Mouse (Mus musculus): ENCODE measurements around the gene Catsperz. TPM values are rescaled to one million over a fixed set of nuclear protein-coding genes. Genes with fewer than 3 reads are reported as not detected.
"Not testable (repeated sequence)": the region's sequence is repeated elsewhere in the genome, so short reads cannot be mapped to it uniquely, and the experiment has no call there.

Catsperz gene
- polyA plus RNA-seq, 1 experiment from 2014 or later, result 1.1 TPM

DNA sequence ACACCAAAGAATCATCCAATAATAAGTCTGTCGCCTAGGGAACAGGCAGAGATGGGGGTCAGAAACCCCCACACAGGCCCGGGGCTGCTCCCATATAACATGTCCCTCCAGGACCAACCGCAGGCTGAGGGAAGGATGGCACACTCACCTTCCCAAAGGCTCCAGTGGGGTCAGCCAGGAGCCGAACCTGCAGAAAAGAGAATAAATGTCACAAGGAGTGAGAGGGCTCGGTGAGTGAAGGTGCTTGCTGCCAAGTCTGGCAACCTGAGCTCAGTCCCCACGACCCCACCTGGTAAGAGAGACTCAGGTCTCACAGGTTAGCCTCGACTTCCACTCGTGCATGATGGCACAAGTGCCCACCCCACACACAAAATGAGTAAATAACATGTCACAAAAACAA is 18.1 kb downstream of the Catsperz start:
- H3K36me3 ChIP-seq (ENCODE audit: control insufficient read depth, insufficient read depth, low read length), result peaks cover 42% of the 10 kb centered on the region
- whole genome bisulfite sequencing, result 93% methylated on average over 8 of the region's 8 CpGs
- H3K4me1 ChIP-seq (ENCODE audit: control insufficient read depth, insufficient read depth, low read length), result peaks cover 11% of the 10 kb centered on the region
- ATAC-seq (no peak), DNase-seq (ENCODE audit: low spot score) (no peak)
- H3K27ac ChIP-seq (ENCODE audit: low read depth, low read length), result no peak overlapping the region
- H3K9ac ChIP-seq (ENCODE audit: low read length), result no peak overlapping the region
- no peaks in the 10 kb centered on the region for H3K27me3 ChIP-seq (replicated peaks; ENCODE audit: control insufficient read depth, insufficient read depth, low read length)
- no peak overlapping the region for H3K4me3 ChIP-seq (ENCODE audit: low read depth, low read length)
- H3K4me2 ChIP-seq (ENCODE audit: low read length), result no peak overlapping the region
- no peaks in the 10 kb centered on the region for H3K9me3 ChIP-seq (replicated peaks; ENCODE audit: control insufficient read depth, low read length)

DNA sequence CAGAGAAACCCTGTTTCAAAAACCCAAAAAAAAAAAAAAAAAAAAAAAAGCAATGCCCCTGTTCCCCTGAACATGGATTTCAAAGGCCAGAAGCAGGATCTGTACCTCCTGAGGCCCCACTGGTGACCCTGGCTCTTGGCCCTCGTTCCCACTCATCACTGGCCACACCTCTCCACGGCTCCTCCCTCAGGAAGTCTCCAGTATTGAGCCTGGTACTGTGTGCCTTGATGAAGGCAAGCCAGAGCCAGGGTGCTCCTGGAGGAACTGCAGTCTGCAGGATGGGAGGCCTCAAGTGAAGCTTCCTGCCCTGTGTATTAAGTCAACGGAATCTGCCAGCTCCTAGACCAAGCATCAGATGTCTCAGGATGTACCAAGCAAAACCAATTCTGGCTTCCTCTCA is 19.0 kb downstream of the Catsperz start:
- DNase-seq (ENCODE audit: low spot score) (no peak), ATAC-seq (no peak)
- H3K27me3 ChIP-seq (replicated peaks; ENCODE audit: control insufficient read depth, insufficient read depth, low read length), result no peaks in the 10 kb centered on the region
- H3K4me1 ChIP-seq (ENCODE audit: control insufficient read depth, insufficient read depth, low read length), result peaks cover 11% of the 10 kb centered on the region
- no peak overlapping the region for H3K27ac ChIP-seq (ENCODE audit: low read depth, low read length)
- H3K9ac ChIP-seq (ENCODE audit: low read length), result no peak overlapping the region
- no peaks in the 10 kb centered on the region for H3K9me3 ChIP-seq (replicated peaks; ENCODE audit: control insufficient read depth, low read length)
- no peak overlapping the region for H3K4me2 ChIP-seq (ENCODE audit: low read length)
- H3K36me3 ChIP-seq (ENCODE audit: control insufficient read depth, insufficient read depth, low read length), result peaks cover 33% of the 10 kb centered on the region
- H3K4me3 ChIP-seq (ENCODE audit: low read depth, low read length), result no peak overlapping the region
- 87% methylated on average over 3 of the region's 3 CpGs for WGBS

DNA sequence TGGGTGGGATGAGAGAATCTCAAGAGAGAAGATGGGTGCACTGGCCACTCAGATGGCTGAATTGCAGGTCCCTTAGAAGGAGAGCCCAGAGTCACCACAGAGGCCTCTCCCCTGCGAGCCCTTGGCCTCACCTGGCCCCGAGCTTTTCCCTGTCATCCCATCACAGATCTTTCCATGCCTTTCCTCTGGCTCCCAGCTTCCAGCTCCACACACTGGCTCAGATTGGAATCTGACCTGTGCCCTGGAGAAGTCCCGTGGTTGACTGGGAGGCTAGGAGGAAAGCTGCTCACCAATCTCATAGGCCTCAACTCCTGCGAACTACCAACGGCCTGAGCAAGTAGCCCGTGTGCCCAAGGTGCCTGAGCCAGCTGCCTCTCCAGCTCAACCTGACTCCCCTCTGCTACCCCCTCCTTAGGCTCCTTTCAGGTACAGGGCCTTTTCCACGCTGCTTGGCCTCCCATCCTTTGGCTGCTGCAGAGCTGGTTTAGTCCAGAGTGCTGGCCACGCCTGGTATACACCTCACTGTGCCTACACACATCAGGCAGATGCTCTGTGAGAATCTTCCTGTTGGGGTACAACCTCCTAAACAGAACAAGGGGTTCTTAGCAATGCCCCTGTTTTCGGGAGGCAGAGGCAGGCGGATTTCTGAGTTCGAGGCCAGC is 19.6 kb downstream of the Catsperz start:
- DNase-seq (ENCODE audit: low spot score) (no peak), ATAC-seq (no peak)
- 94% methylated on average over 11 of the region's 11 CpGs for WGBS
- Histone ChIP-seq H3K4me2 (ENCODE audit: low read length) (no peak overlapping the region), H3K9ac (ENCODE audit: low read length) (no peak overlapping the region), H3K27me3 (replicated peaks; ENCODE audit: control insufficient read depth, insufficient read depth, low read length) (no peaks in the 10 kb centered on the region), H3K9me3 (replicated peaks; ENCODE audit: control insufficient read depth, low read length) (no peaks in the 10 kb centered on the region), H3K4me3 (ENCODE audit: low read depth, low read length) (no peak overlapping the region), H3K4me1 (ENCODE audit: control insufficient read depth, insufficient read depth, low read length) (peaks cover 9% of the 10 kb centered on the region), H3K27ac (ENCODE audit: low read depth, low read length) (no peak overlapping the region), H3K36me3 (ENCODE audit: control insufficient read depth, insufficient read depth, low read length) (peaks cover 29% of the 10 kb centered on the region)

DNA sequence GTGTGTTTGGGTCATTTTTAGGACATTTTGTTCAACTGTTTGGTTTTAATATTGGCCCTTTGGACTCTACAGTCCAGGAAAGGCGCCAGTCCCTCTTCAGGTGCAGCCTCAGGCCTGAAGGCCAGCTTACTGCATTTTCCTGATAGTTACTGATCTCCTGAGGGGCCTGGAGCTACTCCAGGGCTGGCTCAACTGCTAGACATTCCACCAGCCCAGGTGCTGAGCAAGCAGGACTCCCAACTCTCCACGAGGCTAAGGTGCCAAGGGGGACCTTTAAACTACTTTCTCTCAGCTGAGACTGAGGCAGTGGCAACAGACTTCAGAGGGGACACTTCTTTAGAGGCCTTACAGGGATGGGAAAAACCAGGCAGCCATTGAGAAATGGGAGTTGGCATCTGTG is 20.3 kb downstream of the Catsperz start:
- H3K27ac ChIP-seq (ENCODE audit: low read depth, low read length), result no peak overlapping the region
- H3K9me3 ChIP-seq (replicated peaks; ENCODE audit: control insufficient read depth, low read length), result 0 out of 2 replicates have a peak, but pooled peaks cover 3% of the 10 kb centered on the region
- peaks cover 29% of the 10 kb centered on the region for H3K36me3 ChIP-seq (ENCODE audit: control insufficient read depth, insufficient read depth, low read length)
- 90% methylated on average over 2 of the region's 2 CpGs for WGBS
- H3K4me2 ChIP-seq (ENCODE audit: low read length), result no peak overlapping the region
- H3K9ac ChIP-seq (ENCODE audit: low read length), result no peak overlapping the region
- H3K27me3 ChIP-seq (replicated peaks; ENCODE audit: control insufficient read depth, insufficient read depth, low read length), result no peaks in the 10 kb centered on the region
- H3K4me1 ChIP-seq (ENCODE audit: control insufficient read depth, insufficient read depth, low read length), result peaks cover 9% of the 10 kb centered on the region
- H3K4me3 ChIP-seq (ENCODE audit: low read depth, low read length), result no peak overlapping the region
- no peak for ATAC-seq
- no peak for DNase-seq (ENCODE audit: low spot score)

DNA sequence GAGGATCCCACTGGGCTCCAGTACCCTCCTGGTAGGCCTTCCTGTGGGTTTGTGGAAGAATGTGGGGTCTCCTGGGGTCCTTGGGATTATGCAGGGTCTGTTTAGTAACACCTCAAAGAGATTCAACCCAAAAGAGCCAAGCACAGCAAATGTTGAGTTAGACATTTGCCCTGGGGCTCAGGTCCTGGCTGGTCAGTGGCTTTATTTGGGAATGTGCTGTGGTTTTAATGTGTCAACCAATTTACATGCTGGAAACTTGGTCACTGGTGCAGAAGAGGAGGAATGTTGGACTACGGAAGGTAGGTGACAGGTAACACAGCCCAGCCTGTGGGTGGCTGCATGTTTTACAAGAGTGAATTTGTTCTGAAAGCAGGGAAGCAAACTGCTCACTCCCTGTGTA is 22.1 kb downstream of the Catsperz start:
- Histone ChIP-seq H3K9me3 (replicated peaks; ENCODE audit: control insufficient read depth, low read length) (0 out of 2 replicates have a peak, but pooled peaks cover 3% of the 10 kb centered on the region), H3K4me2 (ENCODE audit: low read length) (no peak overlapping the region), H3K4me3 (ENCODE audit: low read depth, low read length) (no peak overlapping the region), H3K27me3 (replicated peaks; ENCODE audit: control insufficient read depth, insufficient read depth, low read length) (no peaks in the 10 kb centered on the region), H3K27ac (ENCODE audit: low read depth, low read length) (no peak overlapping the region), H3K9ac (ENCODE audit: low read length) (no peak overlapping the region), H3K36me3 (ENCODE audit: control insufficient read depth, insufficient read depth, low read length) (peaks cover 29% of the 10 kb centered on the region), H3K4me1 (ENCODE audit: control insufficient read depth, insufficient read depth, low read length) (no peaks in the 10 kb centered on the region)
- 100% methylated on average over 1 of the region's 1 CpGs for WGBS
- DNase-seq (ENCODE audit: low spot score) (no peak), ATAC-seq (no peak)

DNA sequence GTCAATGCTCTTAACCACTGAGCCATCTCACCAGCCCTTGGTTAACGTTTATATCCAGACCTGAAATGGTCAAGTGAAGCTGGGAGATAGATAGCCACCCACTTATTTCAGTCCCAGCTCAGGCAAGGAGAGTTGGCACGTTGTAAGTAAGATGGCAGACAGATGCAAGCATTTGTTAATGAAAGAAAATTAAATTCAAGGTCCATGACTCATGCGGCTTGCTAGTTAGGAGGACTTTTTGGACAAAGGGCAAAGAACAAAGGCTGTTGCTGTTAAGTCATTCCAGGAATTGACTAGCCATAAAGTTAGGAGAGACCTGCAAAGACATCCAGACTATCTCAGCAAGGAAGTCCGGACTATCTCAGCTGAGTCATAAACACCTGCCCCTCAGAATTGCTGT is 25.5 kb downstream of the Catsperz start:
- no peak for ATAC-seq
- H3K9me3 ChIP-seq (replicated peaks; ENCODE audit: control insufficient read depth, low read length), result 0 out of 2 replicates have a peak, but pooled peaks cover 5% of the 10 kb centered on the region
- no peak for DNase-seq (ENCODE audit: low spot score)
- H3K36me3 ChIP-seq (ENCODE audit: control insufficient read depth, insufficient read depth, low read length), result peaks cover 2% of the 10 kb centered on the region; the same call in 1 of the 2 replicates
- no peak overlapping the region for H3K27ac ChIP-seq (ENCODE audit: low read depth, low read length)
- no peak overlapping the region for H3K4me3 ChIP-seq (ENCODE audit: low read depth, low read length)
- no peaks in the 10 kb centered on the region for H3K4me1 ChIP-seq (ENCODE audit: control insufficient read depth, insufficient read depth, low read length)
- H3K27me3 ChIP-seq (replicated peaks; ENCODE audit: control insufficient read depth, insufficient read depth, low read length), result no peaks in the 10 kb centered on the region
- H3K4me2 ChIP-seq (ENCODE audit: low read length), result no peak overlapping the region
- H3K9ac ChIP-seq (ENCODE audit: low read length), result no peak overlapping the region
- WGBS, result 78% methylated on average over 4 of the region's 4 CpGs

DNA sequence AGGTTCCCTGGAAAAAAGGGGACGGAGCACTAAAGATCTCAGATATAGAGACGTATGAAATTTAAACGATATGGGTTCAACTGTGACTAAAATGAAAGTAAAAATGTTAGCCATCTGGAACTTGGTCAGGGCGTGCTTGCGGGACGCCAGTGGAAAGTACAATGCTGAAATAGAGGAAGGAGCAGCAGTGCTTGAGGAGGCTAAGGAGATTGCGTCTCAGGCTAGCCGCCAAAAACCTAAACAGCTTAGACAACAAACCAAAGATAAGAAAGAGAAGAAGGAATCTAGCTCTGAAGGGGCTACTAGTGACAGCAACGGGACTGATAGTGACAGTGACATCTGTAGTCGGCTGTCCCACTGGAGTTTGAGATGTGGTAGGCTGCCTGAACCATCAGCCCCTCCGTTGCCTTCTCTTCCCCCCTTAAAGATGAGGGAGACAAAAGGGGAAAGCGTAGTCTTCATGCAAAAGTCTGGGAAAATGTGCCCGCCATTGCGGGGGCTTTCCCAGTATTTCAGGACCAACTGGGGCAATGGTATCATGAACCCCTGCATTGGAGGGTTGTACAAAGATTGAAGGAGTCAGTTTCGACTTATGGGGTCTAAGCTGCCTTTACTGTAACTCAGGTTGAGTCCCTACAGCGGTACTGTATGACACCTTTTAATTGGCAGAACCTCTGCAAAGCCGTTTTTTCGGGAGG is 29.4 kb downstream of the Catsperz start:
- H3K4me3 ChIP-seq (ENCODE audit: low read depth, low read length); H3K4me2 ChIP-seq (ENCODE audit: low read length); H3K4me1 ChIP-seq (ENCODE audit: control insufficient read depth, insufficient read depth, low read length); ATAC-seq; H3K9ac ChIP-seq (ENCODE audit: low read length); H3K9me3 ChIP-seq (replicated peaks; ENCODE audit: control insufficient read depth, low read length); H3K36me3 ChIP-seq (ENCODE audit: control insufficient read depth, insufficient read depth, low read length); DNase-seq (ENCODE audit: low spot score); H3K27me3 ChIP-seq (replicated peaks; ENCODE audit: control insufficient read depth, insufficient read depth, low read length); H3K27ac ChIP-seq (ENCODE audit: low read depth, low read length): not testable (repeated sequence)
- WGBS, result 92% methylated on average over 18 of the region's 18 CpGs

DNA sequence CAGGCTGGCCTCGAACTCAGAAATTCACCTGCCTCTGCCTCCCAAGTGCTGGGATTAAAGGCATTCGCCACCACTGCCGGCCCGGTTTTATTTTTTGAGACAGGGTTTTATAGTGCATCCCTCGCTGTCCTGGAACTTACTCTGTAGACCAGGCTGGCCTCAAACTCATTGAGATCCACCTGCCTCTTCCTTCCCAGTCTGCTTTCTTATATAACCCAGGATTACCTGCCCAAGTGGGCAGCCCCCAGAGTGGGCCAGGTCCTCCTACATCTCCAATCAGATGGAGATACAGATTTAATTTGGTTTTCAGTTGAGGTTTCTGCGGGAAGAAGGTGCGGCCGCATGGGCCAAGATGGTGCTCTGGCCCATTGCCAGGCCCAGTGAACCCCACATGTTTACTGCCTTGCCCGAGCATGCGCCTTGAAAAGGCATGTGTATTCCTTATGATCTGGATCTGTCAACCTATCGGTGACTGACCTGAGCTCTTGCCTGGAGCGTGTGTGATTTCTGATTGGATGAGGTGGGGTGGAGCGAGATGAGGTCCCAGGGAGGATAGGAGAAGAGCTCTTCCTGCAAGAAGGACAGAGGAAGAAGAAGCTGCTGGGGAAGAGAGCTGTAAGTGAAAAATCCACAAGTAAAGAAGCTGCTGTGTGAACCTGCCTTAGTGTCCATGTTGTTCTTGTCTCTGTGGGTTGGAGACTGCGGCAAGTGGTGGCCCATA is 31.3 kb downstream of the Catsperz start:
- Histone ChIP-seq H3K27me3 (replicated peaks; ENCODE audit: control insufficient read depth, insufficient read depth, low read length) (no peaks in the 10 kb centered on the region), H3K9ac (ENCODE audit: low read length) (no peak overlapping the region), H3K4me3 (ENCODE audit: low read depth, low read length) (no peak overlapping the region), H3K4me1 (ENCODE audit: control insufficient read depth, insufficient read depth, low read length) (no peaks in the 10 kb centered on the region), H3K4me2 (ENCODE audit: low read length) (no peak overlapping the region), H3K27ac (ENCODE audit: low read depth, low read length) (no peak overlapping the region), H3K9me3 (replicated peaks; ENCODE audit: control insufficient read depth, low read length) (0 out of 2 replicates have a peak, but pooled peaks cover 2% of the 10 kb centered on the region), H3K36me3 (ENCODE audit: control insufficient read depth, insufficient read depth, low read length) (no peaks in the 10 kb centered on the region)
- ATAC-seq (no peak), DNase-seq (ENCODE audit: low spot score) (no peak)
- WGBS, result 94% methylated on average over 14 of the region's 14 CpGs

DNA sequence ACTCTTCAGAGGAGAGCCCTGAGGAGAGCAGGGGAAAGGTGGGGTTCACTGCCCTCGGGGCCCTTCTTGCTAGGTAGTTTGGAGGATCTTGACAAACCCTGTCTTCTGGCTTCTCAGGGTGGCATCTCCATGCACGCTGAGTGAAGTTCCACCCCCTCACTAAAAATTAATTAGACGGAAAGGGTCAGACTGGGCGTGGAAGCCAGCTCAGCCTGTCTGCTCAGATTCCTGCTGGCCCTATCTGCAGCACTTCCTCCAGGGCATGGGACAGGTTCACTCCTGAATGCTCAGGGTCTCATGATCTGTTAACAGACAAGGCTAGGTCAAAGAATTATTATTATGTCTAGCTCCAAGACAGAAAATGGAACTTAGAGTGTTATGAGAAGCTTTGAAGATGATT is 32.7 kb downstream of the Catsperz start:
- no peak for ATAC-seq
- no peak overlapping the region for H3K9ac ChIP-seq (ENCODE audit: low read length)
- 0 out of 2 replicates have a peak, but pooled peaks cover 2% of the 10 kb centered on the region for H3K9me3 ChIP-seq (replicated peaks; ENCODE audit: control insufficient read depth, low read length)
- no peak overlapping the region for H3K4me2 ChIP-seq (ENCODE audit: low read length)
- no peak for DNase-seq (ENCODE audit: low spot score)
- no peaks in the 10 kb centered on the region for H3K4me1 ChIP-seq (ENCODE audit: control insufficient read depth, insufficient read depth, low read length)
- H3K27ac ChIP-seq (ENCODE audit: low read depth, low read length), result no peak overlapping the region
- H3K27me3 ChIP-seq (replicated peaks; ENCODE audit: control insufficient read depth, insufficient read depth, low read length), result no peaks in the 10 kb centered on the region
- WGBS, result 78% methylated on average over 4 of the region's 4 CpGs
- H3K4me3 ChIP-seq (ENCODE audit: low read depth, low read length), result no peak overlapping the region
- H3K36me3 ChIP-seq (ENCODE audit: control insufficient read depth, insufficient read depth, low read length), result no peaks in the 10 kb centered on the region
